Mouse (Mus musculus) heart, adult 2 months (tissue): ENCODE results near the gene Ctrc. TPM values are rescaled to one million over a fixed set of nuclear protein-coding genes. Genes with fewer than 3 reads are reported as not detected.
A peak's percentile ranks its signal among the peaks of the same experiment; 100 is the strongest.

ENCODE experiments used
- DNase-seq, 2 experiments: peaks; one replicate each; pipeline ENCODE4 v3.0.0; 2021
- H3K27ac ChIP-seq: fragments of 200-600 bp; 2 replicates; pipeline ENCODE4 v1.8.1; 2022
- H3K27me3 ChIP-seq: fragments of 200-500 bp; 2 replicates; pipeline ENCODE4 v1.6.1; 2012; ENCODE audit warnings: mild to moderate bottlenecking, low read length, inconsistent platforms, mixed read lengths; ENCODE audit not compliant: control insufficient read depth, insufficient read depth
- H3K36me3 ChIP-seq: fragments of 200-500 bp; 2 replicates; pipeline ENCODE4 v1.6.1; 2012; ENCODE audit warnings: low read length, inconsistent platforms; ENCODE audit not compliant: control insufficient read depth, insufficient read depth
- H3K4me1 ChIP-seq: fragments of 200-500 bp; 2 replicates; pipeline ENCODE4 v1.6.1; 2011; ENCODE audit warnings: low read length; ENCODE audit not compliant: control insufficient read depth, insufficient read depth
- H3K4me3 ChIP-seq: fragments of 200-600 bp; 2 replicates; pipeline ENCODE4 v1.8.1; 2022
- H3K79me2 ChIP-seq: fragments of 200-500 bp; replicated peaks from 2 replicates; pipeline ENCODE4 v1.6.1; 2012; ENCODE audit warnings: mild to moderate bottlenecking, inconsistent platforms, low read length, moderate library complexity, mixed read lengths; ENCODE audit not compliant: control insufficient read depth, insufficient read depth
- H3K9ac ChIP-seq: fragments of 200-500 bp; 2 replicates; pipeline ENCODE4 v1.6.1; 2012; ENCODE audit warnings: low read depth, mild to moderate bottlenecking, control low read depth, inconsistent platforms, low read length, mixed read lengths
- CTCF ChIP-seq: fragments of 200-600 bp; IDR thresholded peaks from 2 replicates; pipeline ENCODE4 v1.8.1; 2022; ENCODE audit warnings: antibody characterized with exemption, mild to moderate bottlenecking, moderate library complexity
- EP300 ChIP-seq: fragments of 200-500 bp; IDR thresholded peaks from 2 replicates; pipeline ENCODE4 v1.6.1; 2011; ENCODE audit warnings: low read depth, low read length, control low read depth; ENCODE audit not compliant: insufficient read depth
- POLR2A ChIP-seq: fragments of 200-500 bp; IDR thresholded peaks from 2 replicates; pipeline ENCODE4 v1.6.1; 2011; ENCODE audit warnings: mild to moderate bottlenecking, low read depth, low read length, control low read depth; ENCODE audit not compliant: insufficient read depth
- WGBS: fragments of 180-500 bp; shearing (Covaris S2); methylation state at CpG from one replicate; pipeline ENCODE4 v1.1.7; 2018; 5-methylcytosine and 5-hydroxymethylcytosine counted together
- intact Hi-C: fragments of 180-260 bp; cut with DNase I; formaldehyde crosslinking; loops from one replicate; pipeline ENCODE4 v1.15.1; 2025
- polyA plus RNA-seq: library from polyadenylated mRNA; depleted of rRNA; stranded (reverse); fragments of >200 nt; gene quantifications from 2 replicates; pipeline ENCODE4 v1.2.3, GENCODE M21; 2012
- total RNA-seq, 2 experiments: library from RNA; stranded (reverse); gene quantifications; 2 replicates each; pipeline ENCODE4 v1.2.3; 2021

Gene Ctrc
- total and polyA plus RNA-seq, 3 experiments: not detected

GRCm38 (mm10) chr4:141816267-141816666 lies 29.9 kb downstream of the Ctrc start:
- intact Hi-C loops: no loop called here
- DNase-seq: peak in 1 of 2 experiments; percentile 4
- WGBS: 80% methylated on average over 7 of the region's 7 CpGs
- H3K27me3 ChIP-seq: no peaks in the 10 kb centered on the region
- H3K4me3 ChIP-seq: no peak overlapping the region
- H3K79me2 ChIP-seq: no peaks in the 10 kb centered on the region
- no peak overlapping the region for H3K27ac ChIP-seq
- no peaks in the 10 kb centered on the region for H3K36me3 ChIP-seq
- no peaks in the 10 kb centered on the region for H3K4me1 ChIP-seq
- H3K9ac ChIP-seq: no peak overlapping the region
- TF ChIP-seq CTCF (no peak), POLR2A (no peak), EP300 (no peak)

- intact Hi-C loops: no loop called here
- no peaks in the 10 kb centered on the region for H3K27me3 ChIP-seq
- no peaks in the 10 kb centered on the region for H3K4me1 ChIP-seq
- no peaks in the 10 kb centered on the region for H3K36me3 ChIP-seq
- H3K79me2 ChIP-seq: no peaks in the 10 kb centered on the region
- WGBS: 96% methylated on average over 7 of the region's 7 CpGs
- H3K27ac ChIP-seq: no peak overlapping the region
- H3K4me3 ChIP-seq: no peak overlapping the region
- DNase-seq: peak in 1 of 2 experiments; percentile 9
- TF ChIP-seq CTCF (no peak), EP300 (no peak), POLR2A (no peak)
- no peak overlapping the region for H3K9ac ChIP-seq
These were observed 34.8 kb downstream of the Ctrc start for GRCm38 (mm10) chr4:141811375-141811774.

- intact Hi-C loops: loop anchor here (1.0 kb wide), 1 partner anchor 42 kb away; no protein-coding TSS in a partner anchor
- no peak for DNase-seq
- Histone ChIP-seq H3K27ac (no peak overlapping the region), H3K36me3 (no peaks in the 10 kb centered on the region), H3K9ac (no peak overlapping the region), H3K4me1 (no peaks in the 10 kb centered on the region), H3K79me2 (no peaks in the 10 kb centered on the region), H3K27me3 (no peaks in the 10 kb centered on the region), H3K4me3 (no peak overlapping the region)
- TF ChIP-seq EP300: no peak
- TF ChIP-seq POLR2A: no peak
- TF ChIP-seq CTCF: no peak
- 95% methylated on average over 2 of the region's 2 CpGs for WGBS
These were observed 35.2 kb downstream of the Ctrc start for GRCm38 (mm10) chr4:141810975-141811374.

- no peaks in the 10 kb centered on the region for H3K27me3 ChIP-seq
- no peak overlapping the region for H3K27ac ChIP-seq
- no peak overlapping the region for H3K4me3 ChIP-seq
- H3K79me2 ChIP-seq: no peaks in the 10 kb centered on the region
- no peak overlapping the region for H3K9ac ChIP-seq
- TF ChIP-seq EP300 (peak; percentile 77; the same call in 1 of the 2 replicates), CTCF (peak; percentile 64), POLR2A (no peak)
- WGBS: 71% methylated on average over 8 of the region's 8 CpGs
- H3K4me1 ChIP-seq: no peaks in the 10 kb centered on the region
- DNase-seq: peak in 1 of 2 experiments; percentile 20
- H3K36me3 ChIP-seq: no peaks in the 10 kb centered on the region
- intact Hi-C loops: loop anchor here (1.0 kb wide), 1 partner anchor 43 kb away; no protein-coding TSS in a partner anchor
These were observed 36.2 kb downstream of the Ctrc start for GRCm38 (mm10) chr4:141809850-141810464.

- H3K79me2 ChIP-seq: no peaks in the 10 kb centered on the region
- H3K36me3 ChIP-seq: no peaks in the 10 kb centered on the region
- no peaks in the 10 kb centered on the region for H3K27me3 ChIP-seq
- peak in 1 of 2 experiments; percentile 11 for DNase-seq
- H3K27ac ChIP-seq: no peak overlapping the region
- TF ChIP-seq EP300 (no peak), POLR2A (no peak), CTCF (no peak)
- no peak overlapping the region for H3K4me3 ChIP-seq
- intact Hi-C loops: no loop called here
- no peak overlapping the region for H3K9ac ChIP-seq
- 89% methylated on average over 8 of the region's 8 CpGs for WGBS
- no peaks in the 10 kb centered on the region for H3K4me1 ChIP-seq
These were observed 40.3 kb downstream of the Ctrc start for GRCm38 (mm10) chr4:141805886-141806285.

GRCm38 (mm10) chr4:141804105-141804504 lies 42.1 kb downstream of the Ctrc start:
- H3K27me3 ChIP-seq: no peaks in the 10 kb centered on the region
- no peak overlapping the region for H3K9ac ChIP-seq
- H3K4me1 ChIP-seq: no peaks in the 10 kb centered on the region
- DNase-seq: no peak
- H3K4me3 ChIP-seq: no peak overlapping the region
- WGBS: 85% methylated on average over 4 of the region's 4 CpGs
- intact Hi-C loops: no loop called here
- H3K36me3 ChIP-seq: no peaks in the 10 kb centered on the region
- TF ChIP-seq CTCF: peak; percentile 24; the same call in 1 of the 2 replicates
- TF ChIP-seq POLR2A: no peak
- H3K27ac ChIP-seq: no peak overlapping the region
- H3K79me2 ChIP-seq: no peaks in the 10 kb centered on the region
